Mouse (Mus musculus) embryonic fibroblast, embryonic 13.5 days (primary cell): ENCODE data around the gene Cct8. TPM values are rescaled to one million over a fixed set of nuclear protein-coding genes. Genes with fewer than 3 reads are reported as not detected.
A peak's percentile ranks its signal among the peaks of the same experiment; 100 is the strongest.
"Not testable (repeated sequence)": the region's sequence is repeated elsewhere in the genome, so short reads cannot be mapped to it uniquely, and the experiment has no call there.

Experiments
- H3K27ac ChIP-seq: 2 replicates; pipeline ENCODE4 v1.5.1; 2012; ENCODE audit warnings: low read length, control low read depth, inconsistent platforms; ENCODE audit not compliant: insufficient read depth
- H3K4me1 ChIP-seq: 2 replicates; pipeline ENCODE4 v1.6.1; 2011; ENCODE audit warnings: low read length; ENCODE audit not compliant: control insufficient read depth, insufficient read depth
- H3K4me3 ChIP-seq: 2 replicates; pipeline ENCODE4 v1.5.1; 2011; ENCODE audit warnings: mild to moderate bottlenecking, control low read depth, low read length; ENCODE audit not compliant: insufficient read depth
- CTCF ChIP-seq: IDR thresholded peaks from 2 replicates; pipeline ENCODE4 v1.5.1; 2011; ENCODE audit warnings: mild to moderate bottlenecking, control low read depth, low read length, moderate library complexity, borderline replicate concordance; ENCODE audit not compliant: insufficient read depth
- POLR2A ChIP-seq: IDR thresholded peaks from 2 replicates; pipeline ENCODE4 v1.6.1; 2011; ENCODE audit warnings: low read depth, mild to moderate bottlenecking, control low read depth, low read length, moderate library complexity
- polyA plus RNA-seq: library from polyadenylated mRNA; stranded (reverse); fragments of >200 nt; gene quantifications from 2 replicates; pipeline ENCODE4 v1.2.4, GENCODE M21; 2011; ENCODE audit warnings: low read depth; ENCODE audit not compliant: missing spikeins, insufficient read length

Gene Cct8
- polyA plus RNA-seq, 1 experiment, result 356 TPM

DNA sequence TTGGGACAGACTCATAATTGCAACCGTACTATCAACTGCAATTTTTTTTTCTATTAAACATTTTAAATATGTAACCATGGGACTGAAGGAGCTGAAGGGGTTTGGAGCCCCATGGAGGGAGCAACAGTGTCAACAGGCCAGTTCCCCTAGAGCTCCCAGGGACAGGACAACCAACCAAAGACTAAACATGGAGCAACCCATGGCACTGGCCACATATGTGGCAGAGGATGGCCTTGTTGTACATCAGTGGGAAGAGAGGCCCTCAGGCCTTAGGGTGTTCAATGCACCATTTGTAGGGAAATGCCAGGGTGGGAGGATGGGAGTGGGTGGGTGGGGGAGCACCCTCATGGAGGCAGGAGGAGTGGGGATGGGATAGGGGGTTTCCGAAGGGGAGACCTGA, 1.1 kb upstream of the Cct8 start:
- Histone ChIP-seq H3K27ac (no peak overlapping the region), H3K4me1 (0 out of 2 replicates have a peak, but pooled peaks cover 5% of the 10 kb centered on the region), H3K4me3 (peak overlapping the region; percentile 0; the same call in 1 of the 2 replicates)
- TF ChIP-seq POLR2A (no peak), CTCF (no peak)

DNA sequence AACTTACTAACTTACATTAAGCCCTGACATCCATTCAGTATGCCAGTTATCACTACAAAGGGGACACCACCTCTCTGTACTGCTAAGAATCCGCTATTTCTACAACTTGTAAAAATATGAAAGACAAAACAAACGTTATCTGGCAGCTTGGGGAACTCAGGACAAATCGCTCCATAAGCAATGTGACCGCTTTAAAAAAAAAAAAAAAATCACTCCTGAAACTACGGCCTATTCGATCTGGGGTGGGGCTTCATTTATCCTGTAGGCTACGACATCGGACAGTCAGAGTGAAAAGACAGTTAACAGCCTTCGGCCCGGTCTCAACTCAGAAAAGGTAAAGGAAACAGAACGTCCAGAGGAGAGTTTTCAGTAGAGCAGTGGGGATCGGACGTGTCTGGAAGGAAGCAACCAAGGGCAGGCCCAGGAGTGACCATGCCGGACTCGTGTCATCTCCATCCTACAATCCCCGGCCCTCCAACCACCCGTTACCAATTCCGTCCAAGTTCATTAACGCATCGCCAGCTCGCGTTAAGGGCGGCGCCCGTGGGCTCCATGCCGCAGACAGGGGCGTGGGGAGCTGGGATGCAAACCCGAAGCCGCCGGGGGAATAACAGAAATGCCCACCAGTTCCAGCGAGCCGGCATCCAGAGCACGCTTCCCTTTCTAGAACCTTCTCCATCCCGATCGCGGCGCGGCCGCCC, 568 bp downstream of the Cct8 start:
- peak overlapping the region; percentile 93 for H3K4me3 ChIP-seq
- TF ChIP-seq POLR2A (no peak), CTCF (no peak)
- H3K4me1 ChIP-seq, result 0 out of 2 replicates have a peak, but pooled peaks cover 3% of the 10 kb centered on the region
- peak overlapping the region; percentile 39 for H3K27ac ChIP-seq

DNA sequence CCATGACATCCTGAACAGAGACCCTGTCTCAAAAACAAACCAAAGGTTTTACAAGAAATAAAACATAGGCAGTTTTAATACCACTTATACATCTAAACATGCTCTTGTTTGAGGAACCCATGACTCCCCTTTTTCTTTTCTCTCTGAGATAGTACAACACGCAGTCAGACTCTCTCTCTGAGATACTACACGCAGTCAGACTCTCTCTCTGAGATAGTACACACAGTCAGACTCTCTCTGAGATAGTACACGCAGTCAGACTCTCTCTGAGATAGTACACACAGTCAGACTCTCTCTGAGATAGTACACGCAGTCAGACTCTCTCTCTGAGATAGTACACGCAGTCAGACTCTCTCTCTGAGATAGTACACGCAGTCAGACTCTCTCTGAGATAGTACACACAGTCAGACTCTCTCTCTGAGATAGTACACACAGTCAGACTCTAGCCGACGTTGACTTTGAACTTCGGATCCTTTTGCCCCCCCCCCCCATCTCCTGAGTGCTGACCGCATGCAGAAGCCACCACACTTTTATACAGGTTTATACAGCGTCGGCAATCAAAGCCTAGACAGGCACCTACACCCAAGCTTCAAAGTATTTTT, 3.4 kb downstream of the Cct8 start:
- H3K4me1 ChIP-seq, H3K4me3 ChIP-seq, H3K27ac ChIP-seq: not testable (repeated sequence)

DNA sequence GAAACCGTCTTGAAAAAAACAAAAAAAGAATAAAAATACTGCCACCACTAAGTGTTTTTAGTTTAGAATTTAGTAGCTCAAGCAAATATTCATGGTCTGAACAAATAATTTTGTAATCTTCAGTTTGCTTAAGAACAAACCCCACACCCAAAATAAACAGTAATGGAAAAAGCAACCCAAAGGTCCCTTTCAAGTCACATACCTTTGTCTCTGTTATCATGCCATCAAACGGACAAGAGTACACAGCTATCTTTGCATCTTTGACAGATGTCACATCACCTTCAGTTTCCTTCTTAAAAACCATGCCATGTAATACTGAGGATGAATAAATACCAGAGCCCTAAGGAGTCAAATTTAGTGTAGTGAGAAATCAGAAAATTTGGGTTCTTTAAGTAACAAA, 7.1 kb downstream of the Cct8 start:
- no peaks in the 10 kb centered on the region for H3K4me1 ChIP-seq
- TF ChIP-seq CTCF (no peak), POLR2A (no peak)
- no peak overlapping the region for H3K4me3 ChIP-seq
- H3K27ac ChIP-seq, result no peak overlapping the region

DNA sequence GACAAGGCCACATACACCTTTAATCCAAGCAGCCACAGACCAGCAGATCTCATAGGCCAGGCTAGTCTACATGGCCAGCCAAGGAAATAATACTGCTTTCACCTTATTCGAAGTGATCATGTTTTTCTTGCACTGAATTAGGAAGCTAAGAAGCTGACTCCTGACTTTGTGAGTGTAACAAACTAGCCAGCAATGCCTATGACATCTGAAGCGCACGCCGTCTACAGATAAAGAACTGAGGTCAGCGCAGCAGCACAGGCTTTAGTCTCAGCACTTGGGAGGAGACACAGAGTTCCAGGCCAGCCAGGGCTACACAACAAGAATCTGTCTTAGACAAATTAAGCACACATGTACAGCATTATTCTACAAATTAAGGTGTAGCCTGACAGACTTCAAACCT, 8.9 kb downstream of the Cct8 start:
- H3K4me1 ChIP-seq, result no peaks in the 10 kb centered on the region
- no peak overlapping the region for H3K27ac ChIP-seq
- TF ChIP-seq POLR2A (no peak), CTCF (no peak)
- H3K4me3 ChIP-seq, result no peak overlapping the region

DNA sequence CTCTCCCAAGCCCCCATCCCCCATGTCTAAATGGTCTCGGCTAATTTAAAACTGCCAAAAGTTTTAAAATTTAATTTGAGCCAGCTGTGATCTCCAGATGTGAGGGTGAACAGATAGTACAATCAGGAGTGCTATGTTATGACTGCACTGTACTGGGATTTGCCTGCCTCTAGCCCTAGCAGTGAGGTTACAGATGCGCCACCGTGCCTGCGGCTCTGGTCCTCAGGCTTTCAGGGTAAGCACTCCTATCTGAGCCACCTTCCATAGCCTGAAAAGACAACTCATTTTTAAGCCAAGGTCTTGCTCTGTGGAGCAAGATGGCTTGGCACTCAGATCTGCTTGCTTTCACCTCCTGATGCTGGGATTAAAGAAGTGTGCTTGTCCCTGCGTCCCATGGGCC, 11.3 kb downstream of the Cct8 start:
- H3K4me3 ChIP-seq, result no peak overlapping the region
- H3K27ac ChIP-seq, result no peak overlapping the region
- TF ChIP-seq POLR2A, result no peak
- TF ChIP-seq CTCF, result no peak
- H3K4me1 ChIP-seq, result no peaks in the 10 kb centered on the region

DNA sequence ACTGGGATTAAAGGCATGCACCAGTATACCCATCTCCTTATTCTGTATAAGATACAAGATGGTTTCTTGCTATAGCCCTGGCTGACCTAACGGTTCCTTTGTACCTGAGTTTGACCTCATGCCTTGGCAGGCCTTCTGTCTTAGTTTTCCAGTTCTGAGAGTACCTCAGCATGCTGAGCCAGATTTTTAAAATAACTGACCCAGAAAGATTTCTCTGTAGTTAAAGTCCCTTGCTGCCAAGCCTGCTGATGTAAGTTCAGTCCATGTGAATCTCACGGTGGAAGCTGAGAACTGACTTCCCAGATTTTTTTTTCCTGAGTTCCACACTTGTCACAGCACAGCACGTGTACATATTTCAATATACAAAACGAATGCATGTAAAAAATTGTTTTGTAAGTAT, 25.1 kb downstream of the Cct8 start:
- Histone ChIP-seq H3K27ac (no peak overlapping the region), H3K4me1 (no peaks in the 10 kb centered on the region), H3K4me3 (no peak overlapping the region)
- TF ChIP-seq CTCF (no peak), POLR2A (no peak)

DNA sequence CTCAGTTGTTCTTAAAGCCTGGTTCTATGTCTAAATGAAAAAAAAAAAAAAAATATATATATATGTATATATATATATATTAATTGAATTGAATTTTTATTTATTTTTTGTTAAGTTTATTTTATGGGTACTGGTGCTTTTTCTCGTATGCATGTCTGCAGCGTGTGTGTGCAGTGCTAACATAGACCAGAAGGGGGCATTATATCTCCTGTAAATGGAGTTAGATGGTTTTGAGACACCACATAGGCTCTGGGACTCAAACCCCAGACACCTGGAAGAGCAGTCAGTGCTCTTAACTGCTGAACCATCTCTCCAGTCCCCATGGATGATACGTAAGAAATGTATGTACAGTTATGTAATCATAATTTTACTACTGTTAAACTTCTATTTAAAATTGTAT, 36.9 kb downstream of the Cct8 start:
- H3K4me1 ChIP-seq, result peaks cover 8% of the 10 kb centered on the region
- H3K27ac ChIP-seq, result no peak overlapping the region
- H3K4me3 ChIP-seq, result no peak overlapping the region
- TF ChIP-seq POLR2A (no peak), CTCF (no peak)

DNA sequence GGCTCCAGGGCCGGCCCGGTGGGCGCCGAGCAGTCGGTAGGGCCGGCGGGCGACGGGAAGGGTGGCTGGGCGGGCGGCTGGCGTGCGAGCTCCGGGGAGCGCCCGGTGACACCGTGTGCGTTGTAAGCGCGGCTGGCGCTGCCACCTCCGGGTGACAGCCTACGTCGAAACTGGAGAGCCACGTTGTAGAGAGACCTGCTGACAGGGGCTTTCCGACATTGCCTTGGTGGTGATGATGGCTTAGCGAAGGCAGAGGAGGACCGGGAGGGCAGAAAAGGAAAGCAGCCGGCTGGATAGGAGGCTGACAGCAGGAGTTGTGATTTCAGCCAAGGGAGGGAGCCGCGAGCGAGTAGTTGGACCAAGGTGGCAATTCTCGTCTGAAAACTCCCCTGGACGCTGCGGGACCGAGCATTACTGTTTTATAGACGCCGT, 40.5 kb downstream of the Cct8 start:
- H3K4me3 ChIP-seq, result peak overlapping the region; percentile 89
- H3K27ac ChIP-seq, result peak overlapping the region; percentile 9; the same call in 1 of the 2 replicates
- TF ChIP-seq CTCF (no peak), POLR2A (no peak)
- H3K4me1 ChIP-seq, result peaks cover 8% of the 10 kb centered on the region

DNA sequence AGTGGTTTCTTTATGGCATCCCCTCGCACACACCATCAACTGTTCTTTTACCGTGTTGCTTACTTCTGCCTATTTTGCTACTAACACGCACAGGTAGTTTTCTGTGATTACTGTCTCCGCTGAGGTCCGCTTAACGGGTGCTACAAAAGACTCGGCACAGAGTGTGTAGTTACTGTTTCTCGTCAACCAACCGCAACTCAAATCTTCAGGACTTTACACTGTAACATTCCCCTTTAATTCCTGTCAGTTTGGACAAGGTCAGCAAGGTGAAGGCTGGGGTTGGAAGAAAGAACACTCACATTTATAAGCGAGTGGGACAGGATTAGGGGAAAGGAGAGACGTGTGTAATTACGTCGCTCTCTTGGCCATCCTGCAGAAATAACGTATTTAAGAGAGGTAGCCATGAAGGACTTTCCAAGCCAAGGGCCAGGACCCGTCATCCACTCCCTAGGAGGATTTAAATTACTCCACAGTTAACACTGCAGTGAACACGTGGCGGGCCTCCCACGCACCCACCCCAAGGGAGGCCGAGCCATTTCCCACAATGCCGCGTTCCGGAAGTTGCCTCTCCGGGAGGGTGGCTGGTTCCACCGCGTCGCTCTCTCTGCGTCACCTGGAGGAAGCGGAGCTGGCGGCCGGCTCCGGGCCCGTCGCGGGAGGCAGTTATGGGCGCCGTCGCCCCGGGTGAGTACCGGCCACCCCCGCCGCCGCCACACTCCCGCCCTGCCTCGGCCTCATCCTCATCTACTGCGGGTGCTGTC, 41.1 kb downstream of the Cct8 start, which contains the start of gene Usp16:
Gene Usp16, plus strand, starts transcription at position 285 of the 761 bp plus-strand sequence.
- TF ChIP-seq CTCF (no peak), POLR2A (peak; percentile 66)
- Histone ChIP-seq H3K4me1 (peaks cover 8% of the 10 kb centered on the region), H3K27ac (peak within 1 kb of the TSS; percentile 79; the same call in 1 of the 2 replicates), H3K4me3 (peak within 1 kb of the TSS; percentile 89)
